Mouse (Mus musculus): ENCODE measurements around the gene Bahcc1. TPM values are rescaled to one million over a fixed set of nuclear protein-coding genes. Genes with fewer than 3 reads are reported as not detected.

Gene Bahcc1
- polyA plus RNA-seq, 1 experiment from 2014 or later: 4.6 TPM

DNA sequence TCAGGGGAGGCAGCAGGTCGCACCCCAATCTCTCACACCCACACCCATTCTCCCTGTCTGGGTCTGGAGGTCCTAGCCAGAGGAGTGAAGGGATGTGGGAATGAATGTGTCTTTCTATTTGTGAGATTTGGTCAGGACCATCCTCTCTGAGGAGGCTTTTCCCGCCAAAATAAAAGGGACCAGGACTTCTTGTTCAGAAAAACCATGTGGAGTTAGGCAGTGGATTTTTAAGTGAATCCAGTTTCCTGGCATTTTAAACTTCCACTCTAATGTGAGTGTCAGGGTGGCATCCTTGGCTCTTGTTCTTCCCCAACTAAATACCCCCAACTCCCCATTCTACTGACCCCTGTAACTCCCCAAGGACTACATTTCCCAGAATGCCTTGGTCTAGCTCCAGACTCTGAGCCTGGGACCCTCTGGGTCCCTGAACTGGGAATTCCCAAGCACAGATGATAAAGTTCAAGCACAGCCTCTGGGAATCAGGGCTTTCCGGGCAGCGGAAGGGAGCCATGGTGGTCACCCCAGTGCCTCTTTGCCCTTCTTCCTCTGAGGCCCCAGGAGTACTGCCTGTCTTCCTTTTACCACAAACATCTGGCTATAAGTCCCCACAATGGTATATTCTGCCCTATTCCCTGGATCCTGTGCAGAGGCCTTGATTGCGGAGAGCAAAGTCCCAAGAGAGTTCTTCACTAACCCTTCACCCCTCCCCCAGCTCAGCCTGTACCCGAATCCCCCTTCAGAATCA lies 9.4 kb downstream of the Bahcc1 start:
- no peak for DNase-seq (ENCODE audit: low spot score)

DNA sequence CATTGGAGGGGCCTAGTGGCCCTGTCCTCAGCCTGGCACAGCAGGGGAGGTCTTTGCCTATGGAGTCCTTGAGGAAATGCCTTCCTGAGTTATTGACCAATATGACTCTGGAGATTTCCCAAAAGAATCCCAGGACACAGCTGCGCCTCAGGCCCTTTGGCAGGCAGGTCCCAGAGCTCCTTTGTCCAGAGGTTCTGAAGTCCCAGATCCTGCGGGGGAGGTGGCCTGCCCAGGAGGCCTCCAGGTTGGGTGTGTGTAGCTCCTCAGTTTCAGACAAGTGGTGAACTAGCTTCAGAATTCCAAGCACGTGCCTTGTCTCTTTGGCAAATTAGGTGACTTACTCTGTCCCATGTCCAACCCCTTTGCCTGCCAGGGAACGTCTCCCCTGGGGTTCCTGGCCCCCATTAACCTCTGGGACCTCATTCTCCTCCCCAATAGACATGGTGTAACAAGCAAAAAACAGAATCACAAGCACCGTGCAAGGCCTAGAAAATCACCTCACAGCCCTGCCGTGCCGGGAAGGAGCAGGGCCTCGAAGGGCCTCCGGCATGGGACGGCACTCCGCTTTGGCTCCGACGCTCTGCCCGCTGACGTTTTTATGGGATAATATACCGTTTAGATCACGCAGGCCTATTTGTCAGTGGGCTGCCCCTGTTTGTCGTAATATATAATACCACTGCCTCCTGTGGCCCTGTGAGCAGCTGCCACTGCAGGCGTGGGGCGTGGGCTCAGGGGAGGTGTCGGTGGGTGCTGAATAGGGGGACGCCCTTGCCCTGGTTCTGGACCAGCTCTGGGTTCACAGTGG lies 10.2 kb downstream of the Bahcc1 start:
- DNase-seq (ENCODE audit: low spot score): no peak

DNA sequence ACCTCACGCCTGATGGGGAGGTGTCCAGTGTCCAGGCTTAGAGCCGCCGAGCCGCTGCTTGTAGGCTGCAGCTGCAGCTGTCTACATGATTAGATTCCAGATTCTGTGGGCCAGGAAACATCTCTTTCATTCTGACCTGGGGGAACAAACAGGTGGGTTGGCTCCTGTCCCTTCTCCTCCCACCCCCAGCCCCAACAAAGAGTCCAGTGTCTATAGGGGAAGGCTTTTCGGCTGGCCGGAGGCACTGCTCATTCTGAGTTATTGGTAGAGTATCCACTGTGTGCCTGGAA lies 10.7 kb downstream of the Bahcc1 start:
- DNase-seq (ENCODE audit: low spot score): no peak

DNA sequence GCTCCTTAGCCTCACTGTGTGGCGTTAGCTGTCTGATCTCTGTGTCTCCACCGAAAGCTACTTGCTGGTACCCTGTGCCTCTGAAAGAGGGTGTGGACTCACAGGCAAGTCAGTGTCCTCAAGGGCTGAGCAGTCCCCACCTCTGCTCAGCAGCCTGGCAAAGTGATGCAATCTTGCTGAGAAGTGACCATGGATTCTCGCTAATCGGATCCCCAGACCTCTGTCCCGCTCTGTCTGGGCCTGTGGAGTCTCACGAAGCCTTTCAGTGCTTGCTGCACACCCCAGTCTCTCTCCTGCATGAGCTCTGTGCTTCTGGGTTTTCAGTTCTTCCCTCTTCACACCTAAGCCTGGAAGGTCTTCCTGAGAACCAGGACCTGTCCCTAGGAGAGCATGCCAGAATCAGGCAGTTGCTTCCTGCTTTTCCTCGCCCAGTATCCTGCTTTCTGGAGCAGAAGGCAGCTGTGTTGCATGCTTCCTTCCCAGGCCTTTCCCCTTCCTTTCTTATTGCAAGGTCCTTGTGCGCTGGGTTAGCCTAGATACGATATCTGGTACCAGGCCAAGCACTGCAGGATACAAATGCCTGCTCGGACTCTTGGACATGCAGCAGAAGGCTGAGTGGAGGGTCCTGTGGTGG lies 15.5 kb downstream of the Bahcc1 start:
- DNase-seq (ENCODE audit: low spot score): no peak

DNA sequence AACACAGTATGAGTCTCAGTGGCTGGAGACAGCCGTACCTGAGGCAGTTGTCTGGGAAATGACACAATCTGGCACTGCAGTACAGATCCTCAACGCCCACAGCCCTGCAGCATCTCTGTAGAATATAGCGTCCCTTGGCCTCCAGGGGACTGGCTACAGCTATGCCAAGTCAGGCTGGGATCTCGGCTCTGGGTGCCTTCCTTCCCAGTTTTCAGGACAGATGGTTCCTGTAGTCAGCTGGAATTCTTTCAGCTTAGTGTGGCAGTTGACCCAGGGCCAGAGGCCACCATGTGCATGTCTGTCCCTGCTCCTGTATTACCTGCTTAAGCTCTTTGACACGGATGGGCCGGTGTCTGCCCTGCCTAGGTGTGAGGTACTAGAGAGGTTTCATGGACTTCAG lies 16.2 kb downstream of the Bahcc1 start:
- DNase-seq (ENCODE audit: low spot score): no peak

DNA sequence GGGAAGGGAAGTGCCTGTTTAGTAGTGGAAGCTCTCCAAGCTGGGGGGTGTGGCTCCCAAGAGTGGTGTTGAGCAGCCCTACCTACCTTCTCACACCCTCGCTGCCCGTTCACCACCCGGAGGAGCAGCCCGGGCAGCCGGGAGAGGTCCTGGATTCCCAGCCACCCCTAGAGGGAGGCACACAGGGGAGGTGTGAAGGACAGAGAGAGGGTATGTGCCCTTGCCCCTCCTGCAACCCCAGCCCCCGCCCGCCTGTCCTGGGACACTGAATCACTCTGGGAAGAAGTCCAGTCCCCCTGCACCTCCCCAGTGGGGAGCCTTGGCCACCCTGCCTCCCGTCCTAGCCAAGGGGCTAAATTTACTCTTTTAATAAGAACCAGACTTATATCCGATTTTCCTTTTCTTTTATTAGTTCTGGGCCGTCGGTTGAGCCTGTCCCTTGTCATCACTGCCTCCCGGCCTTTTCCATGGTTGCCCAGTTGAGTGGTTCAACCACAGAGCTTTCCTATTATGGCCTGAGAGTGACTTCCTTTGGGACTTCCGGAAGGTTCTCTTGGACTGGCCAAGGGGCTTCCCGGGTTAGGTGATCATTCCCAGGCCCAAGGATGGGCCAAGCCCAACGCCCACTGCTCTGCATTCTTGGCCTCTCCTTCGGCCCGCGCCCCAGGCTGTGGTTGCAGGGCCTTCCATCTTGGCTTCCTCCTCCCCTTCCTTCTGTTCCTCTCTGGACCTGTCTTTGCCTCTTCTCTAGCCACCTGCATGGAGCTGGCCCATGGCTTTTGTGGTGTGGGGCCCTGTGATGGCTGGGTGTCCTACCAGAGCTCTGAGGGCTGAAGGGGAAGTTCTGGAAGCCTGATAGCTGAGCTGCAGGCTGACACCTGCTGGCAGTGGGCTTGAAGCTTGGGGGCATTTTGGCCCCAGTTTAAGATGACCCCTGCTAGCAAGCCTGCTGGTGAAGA lies 18.5 kb downstream of the Bahcc1 start:
- no peak for DNase-seq (ENCODE audit: low spot score)

DNA sequence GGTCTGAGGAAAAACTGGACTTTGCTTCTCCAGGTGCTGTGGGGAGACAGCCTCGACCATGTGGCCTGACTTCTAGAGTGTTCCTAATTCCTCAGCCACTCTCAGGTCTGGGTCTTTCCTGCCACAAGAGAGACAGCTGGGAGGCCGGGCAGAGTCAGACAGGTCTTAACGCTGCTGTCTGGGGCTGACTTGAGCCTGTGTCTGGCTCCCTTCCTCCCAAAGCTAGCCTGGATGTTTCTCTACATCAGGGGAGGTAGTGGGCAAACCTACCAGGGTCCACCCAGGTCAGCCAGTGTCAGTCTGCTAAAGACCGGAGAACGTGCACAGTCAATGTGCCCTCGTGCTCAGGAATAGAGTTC lies 19.2 kb downstream of the Bahcc1 start:
- DNase-seq (ENCODE audit: low spot score): no peak

DNA sequence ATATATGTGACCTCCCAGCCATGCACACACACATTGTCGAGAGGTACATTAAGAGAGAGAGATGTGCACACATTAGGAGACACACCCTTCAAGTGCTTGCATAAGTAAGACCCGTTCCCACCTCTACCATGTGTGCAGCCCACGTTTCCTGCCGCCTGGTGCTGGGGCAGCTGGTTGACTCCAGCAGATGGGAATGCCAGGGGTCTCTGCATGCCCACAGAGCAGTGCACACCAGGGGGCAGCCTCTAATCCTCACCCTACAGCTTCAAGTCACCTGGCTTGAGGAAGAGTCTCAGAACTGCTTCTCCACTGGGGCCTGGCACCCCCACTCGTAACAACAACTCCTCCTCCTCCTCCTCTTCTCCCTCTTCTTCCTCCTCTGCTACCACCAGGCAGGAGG lies 19.7 kb downstream of the Bahcc1 start:
- DNase-seq (ENCODE audit: low spot score): no peak

DNA sequence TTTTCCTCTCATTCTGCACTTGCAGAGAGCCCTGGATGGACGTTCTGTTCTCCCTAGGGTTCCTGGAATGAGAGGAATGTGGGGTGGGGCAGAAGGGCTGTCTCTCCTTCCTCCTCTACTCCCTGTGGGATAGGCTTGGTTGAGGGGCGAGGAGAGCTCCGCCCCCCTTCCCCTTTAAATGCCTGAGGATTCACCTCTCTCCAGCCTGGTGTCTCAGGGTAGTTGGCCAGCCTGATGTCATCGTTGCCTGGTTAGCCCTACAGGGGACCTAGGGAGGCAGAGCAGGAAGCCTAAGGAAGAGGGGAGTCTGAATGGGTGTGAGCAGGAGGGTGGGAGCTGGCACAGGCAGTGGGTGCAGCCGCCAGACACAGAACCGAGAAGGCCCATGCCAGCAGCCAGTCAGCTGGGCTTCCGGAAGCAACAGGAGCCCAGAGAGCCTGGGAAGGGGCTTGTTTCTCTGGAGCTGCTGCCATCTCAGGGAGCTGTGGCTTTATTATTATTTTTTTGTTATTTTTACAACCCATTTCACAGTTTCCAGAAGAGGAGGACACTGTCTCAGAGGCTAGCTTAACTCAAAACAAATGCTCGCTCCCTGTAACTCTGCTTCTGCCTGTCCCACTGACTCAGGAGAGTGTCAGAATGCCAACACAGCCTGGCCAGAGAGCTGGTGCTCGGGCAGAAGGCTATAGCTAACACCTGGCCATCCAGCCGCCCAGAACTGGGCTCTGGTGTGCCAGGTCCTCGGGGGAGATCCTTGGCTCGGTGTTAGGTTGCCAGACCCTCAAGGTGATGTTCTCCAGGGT lies 20.3 kb downstream of the Bahcc1 start:
- no peak for DNase-seq (ENCODE audit: low spot score)

DNA sequence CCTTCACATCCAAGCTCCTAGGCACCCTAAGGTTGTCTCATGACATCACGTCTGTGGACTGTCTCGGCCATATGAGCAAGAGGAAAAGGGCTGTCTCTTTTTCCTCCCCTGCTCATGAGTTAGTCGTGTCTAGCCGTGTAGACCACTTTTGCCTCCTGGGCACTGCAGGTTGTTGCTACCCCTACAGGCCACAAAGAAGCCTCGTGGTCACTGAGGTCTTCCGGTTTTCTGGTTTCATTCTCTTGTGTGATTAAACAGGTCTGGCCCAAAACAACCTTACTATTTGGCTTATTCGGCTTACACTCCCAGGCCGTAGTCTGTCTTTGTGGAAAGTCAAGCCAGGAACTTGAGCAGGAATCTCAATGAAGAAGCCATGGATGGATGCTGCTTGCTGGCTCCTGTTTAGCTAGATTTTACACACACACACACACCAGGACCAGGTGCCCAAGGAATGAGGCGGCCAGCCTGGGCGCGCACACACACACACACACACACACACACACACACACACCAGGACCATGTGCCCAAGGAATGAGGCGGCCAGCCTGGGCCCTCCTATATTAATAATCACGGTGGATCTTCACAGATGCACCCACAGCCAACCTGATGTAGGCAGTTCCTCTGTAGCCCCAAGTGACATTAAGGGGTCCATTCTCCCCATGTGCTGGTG lies 21.0 kb downstream of the Bahcc1 start:
- DNase-seq (ENCODE audit: low spot score): no peak

DNA sequence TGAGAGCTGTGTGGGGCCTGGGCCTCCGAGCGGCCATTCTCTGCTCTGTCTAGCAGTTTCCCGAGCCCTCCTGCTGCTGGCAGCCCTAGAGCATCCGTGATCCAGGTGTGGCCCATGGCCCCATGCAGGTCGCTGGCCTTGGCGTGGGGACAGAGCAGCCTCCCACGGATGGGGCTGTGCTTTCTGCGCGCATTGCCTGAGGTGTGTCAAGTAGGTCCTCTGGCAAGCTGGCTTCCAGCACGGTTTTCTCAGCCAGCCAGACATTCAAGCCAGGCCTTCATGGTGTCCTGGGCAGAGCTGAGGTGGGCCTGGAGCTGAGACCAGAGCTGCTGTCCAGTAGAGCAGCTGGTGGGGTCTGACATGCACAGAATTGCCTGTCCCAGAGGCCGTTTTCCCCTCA lies 21.7 kb downstream of the Bahcc1 start:
- no peak for DNase-seq (ENCODE audit: low spot score)

DNA sequence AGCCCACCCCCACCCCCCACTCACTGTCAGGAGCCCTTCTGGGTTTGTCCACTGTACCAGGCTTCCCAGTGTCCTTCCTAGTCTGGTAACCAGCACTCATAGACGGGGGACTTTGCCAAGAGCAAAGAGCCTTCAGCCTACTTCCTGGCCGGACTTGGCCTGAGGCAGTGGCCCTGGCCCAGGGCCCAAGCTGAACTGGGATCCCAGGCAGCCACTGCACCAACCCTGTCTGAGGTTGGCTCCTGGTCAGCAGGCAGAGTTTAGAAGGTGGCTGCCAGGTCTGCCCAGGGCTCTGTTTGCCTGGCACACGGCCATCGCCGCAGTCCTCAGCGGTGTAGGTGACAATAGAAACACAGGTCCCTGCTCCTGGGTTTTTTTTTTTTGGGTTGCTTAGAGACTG lies 22.3 kb downstream of the Bahcc1 start:
- no peak for DNase-seq (ENCODE audit: low spot score)

DNA sequence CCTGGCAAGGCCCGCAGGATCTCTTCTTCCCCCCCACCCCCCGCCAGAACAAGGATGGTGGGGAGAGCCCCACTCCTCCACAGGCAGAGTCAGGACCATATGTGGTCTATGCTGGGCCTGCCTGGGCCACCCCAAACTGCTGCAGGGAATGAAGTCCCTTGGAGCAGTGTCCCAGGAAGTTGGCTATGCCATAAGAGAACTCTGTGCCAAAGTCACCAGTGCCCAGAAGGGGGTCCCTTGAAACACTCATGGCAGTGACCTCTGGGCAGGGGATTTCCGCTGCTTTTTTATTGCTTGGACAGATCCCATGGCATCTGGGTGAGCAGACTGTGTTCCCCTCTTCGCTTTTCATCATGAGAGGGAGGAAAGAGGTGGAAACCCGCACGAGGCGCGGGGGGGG lies 22.8 kb downstream of the Bahcc1 start:
- DNase-seq (ENCODE audit: low spot score): no peak

DNA sequence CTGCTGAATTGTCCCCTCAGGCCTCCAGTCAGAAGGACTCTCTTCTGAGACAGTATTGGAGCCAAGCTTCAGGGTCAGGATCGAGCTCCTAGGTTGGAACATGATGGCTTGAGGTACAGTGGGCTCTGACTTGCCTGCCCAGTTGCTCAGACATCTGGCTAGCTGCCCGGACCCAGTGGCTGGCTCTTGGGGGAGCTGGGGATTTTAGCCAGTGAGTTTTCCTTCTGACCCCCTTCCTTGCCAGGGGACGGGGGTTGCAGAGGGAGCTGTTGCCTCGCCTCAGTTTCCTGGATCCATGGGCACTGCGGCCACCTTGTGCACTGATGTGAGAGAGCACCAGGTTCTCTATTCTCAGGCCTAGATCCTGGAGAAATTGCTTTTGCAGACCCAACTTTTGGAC lies 23.4 kb downstream of the Bahcc1 start:
- no peak for DNase-seq (ENCODE audit: low spot score)

DNA sequence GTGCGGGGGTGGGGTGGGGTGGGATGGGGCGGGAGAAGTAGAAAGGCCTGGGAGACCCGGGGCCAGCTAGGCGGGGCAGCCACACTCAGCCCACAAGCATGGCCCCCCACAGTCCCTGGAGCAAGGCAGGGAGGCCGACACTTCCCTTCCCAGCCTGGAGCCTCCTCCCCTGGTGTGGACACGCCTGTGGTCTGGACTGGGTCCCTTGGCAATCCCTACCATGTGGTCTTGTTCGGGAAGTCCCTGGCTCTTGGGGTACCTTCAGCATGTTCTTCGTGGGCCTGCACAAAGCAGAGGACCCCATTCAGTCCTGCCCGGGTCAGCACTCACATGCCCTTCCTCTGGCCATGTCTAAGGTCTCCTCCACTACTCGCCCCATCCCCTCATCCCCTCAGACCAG lies 23.8 kb downstream of the Bahcc1 start:
- DNase-seq (ENCODE audit: low spot score): no peak

DNA sequence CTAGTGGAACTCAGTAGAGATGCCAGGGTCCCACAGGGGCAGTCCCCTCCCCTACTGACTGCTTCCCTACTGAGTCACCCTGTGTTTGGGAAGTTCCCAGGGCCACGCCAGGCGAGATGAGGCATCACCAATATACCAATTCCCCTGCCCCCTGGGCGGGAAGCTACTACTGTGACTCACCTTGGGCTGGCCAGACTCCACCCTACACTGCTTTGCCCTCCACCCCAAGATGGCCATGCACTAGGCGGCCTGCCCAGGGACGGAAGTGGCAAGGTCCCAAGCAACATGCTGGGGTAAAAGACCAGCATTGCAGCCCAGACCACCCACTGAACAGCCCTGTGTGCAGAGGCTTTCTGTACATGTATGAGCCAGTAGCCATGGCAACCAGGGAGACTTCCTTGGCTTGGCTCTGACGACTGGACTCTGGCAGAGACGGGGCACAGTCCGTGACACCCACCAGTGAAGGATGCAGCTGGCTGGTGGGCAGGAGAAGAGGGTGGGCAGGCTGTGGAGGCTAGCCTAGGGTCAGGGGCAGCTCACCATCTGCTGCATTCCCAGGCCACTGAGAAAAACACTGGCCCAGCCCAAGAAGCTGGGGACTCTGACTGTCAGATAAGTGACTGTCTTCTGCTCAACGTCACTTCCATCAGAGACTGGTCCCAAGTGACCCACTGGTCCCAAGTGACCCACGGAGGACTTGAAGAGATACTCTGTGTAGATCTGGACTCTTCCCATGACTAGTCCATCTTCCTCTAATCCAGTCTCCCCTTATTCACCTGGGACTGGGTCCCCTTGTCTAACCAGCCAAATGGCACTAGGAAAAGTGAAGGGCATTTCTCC lies 24.5 kb downstream of the Bahcc1 start:
- DNase-seq (ENCODE audit: low spot score): no peak

DNA sequence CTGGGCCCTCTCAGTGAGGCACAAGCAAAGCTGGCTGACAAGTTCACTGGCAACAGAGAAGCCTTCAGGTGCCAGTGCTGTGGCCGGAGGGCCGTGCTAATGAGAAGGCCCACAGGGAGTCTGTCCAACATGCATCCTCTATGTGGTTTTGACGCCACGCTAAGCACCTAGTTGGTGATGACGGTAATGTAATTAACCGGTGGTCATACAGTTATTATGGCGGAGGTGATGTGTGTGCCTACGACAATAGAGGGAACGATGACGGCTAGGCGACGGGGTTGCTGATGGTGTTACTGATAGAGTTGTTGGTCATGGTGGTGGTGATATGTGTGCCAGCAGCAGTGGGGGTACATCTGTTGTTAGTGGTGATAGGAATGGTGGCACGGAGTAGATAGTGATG lies 25.2 kb downstream of the Bahcc1 start:
- DNase-seq (ENCODE audit: low spot score): no peak

DNA sequence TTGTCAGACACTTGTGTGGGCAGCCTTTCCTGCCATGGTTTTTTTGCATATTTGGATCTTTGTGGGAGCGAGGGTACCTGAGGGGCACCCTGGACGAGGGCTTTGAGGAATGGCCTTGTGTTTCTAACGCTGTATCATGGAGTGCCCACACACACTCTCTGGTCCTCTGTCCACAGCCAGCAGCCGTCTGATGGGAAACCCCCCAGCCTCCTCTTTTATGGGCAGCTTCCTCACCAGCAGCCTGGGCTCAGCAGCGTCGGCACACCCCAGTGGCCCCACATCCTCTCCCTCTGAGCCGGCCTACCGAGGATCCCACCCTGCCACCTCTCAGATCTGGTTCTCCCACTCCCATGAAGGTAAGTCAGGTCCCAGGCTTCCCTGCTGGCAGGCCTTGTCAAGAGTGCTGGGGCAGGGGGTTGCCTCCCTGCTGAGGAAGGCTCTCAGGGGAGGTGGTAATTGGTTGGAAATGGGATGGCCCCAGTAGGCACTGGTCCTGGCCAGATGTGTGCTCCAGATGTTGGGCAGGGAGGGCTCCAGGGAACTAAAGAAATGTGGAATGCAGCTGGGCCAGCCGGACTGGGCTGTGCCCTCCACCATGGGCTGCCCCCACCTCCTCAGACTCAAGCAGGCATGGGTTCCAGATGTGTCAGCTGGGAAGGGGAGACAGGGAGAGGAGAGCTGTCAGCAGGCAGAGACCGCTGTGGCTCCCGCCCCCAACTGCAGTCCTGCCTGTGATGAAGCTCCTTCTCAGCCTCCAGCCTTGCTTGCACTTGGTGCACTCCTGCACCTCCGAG lies 26.3 kb downstream of the Bahcc1 start:
- no peak for DNase-seq (ENCODE audit: low spot score)
